Mouse (Mus musculus) left cerebral cortex, adult 9 months (tissue): ENCODE results near the gene Tspear.
"Not testable (repeated sequence)": the region's sequence is repeated elsewhere in the genome, so short reads cannot be mapped to it uniquely, and the experiment has no call there.

Experiments
- DNase-seq, 2 experiments: peaks; one replicate each; pipeline ENCODE4 v3.0.0; 2022; ENCODE audit warnings: low spot score in 2 of 2

Tspear gene

GRCm38 (mm10) chr10:77788621-77789020 lies 102.3 kb downstream of the Tspear start:
- DNase-seq, result no peak

- no peak for DNase-seq
These were observed 108.6 kb downstream of the Tspear start, which contains the start of gene Gm9639 for GRCm38 (mm10) chr10:77794976-77795375. Gm9639 (minus strand) TSS chr10:77795076.

GRCm38 (mm10) chr10:77797677-77798076 lies 111.3 kb downstream of the Tspear start:
- no peak for DNase-seq

- not testable (repeated sequence) for DNase-seq
These were observed 112.0 kb downstream of the Tspear start for GRCm38 (mm10) chr10:77798164-77798920.

- no peak for DNase-seq
These were observed 112.6 kb downstream of the Tspear start, which contains the start of gene Gm19668 for GRCm38 (mm10) chr10:77798921-77799508. Gm19668 (minus strand) TSS chr10:77799133.

- no peak for DNase-seq
These were observed 117.7 kb downstream of the Tspear start for GRCm38 (mm10) chr10:77804095-77804494.

GRCm38 (mm10) chr10:77811743-77812142 lies 125.4 kb downstream of the Tspear start, which contains the start of gene Gm9507:
Gm9507 (minus strand) TSS chr10:77811843.
- no peak for DNase-seq

GRCm38 (mm10) chr10:77814382-77814781 lies 128.0 kb downstream of the Tspear start, which contains the start of gene Gm2696:
Gm2696 (plus strand) TSS chr10:77814682.
- DNase-seq, result no peak

GRCm38 (mm10) chr10:77815514-77815913 lies 129.1 kb downstream of the Tspear start:
- no peak for DNase-seq

- no peak for DNase-seq
These were observed 132.2 kb downstream of the Tspear start for GRCm38 (mm10) chr10:77818523-77818922.

- DNase-seq, result no peak
These were observed 132.8 kb downstream of the Tspear start for GRCm38 (mm10) chr10:77819203-77819602.

GRCm38 (mm10) chr10:77826951-77827350 lies 140.6 kb downstream of the Tspear start, which contains the start of gene Krtap10-4:
Krtap10-4 (minus strand) TSS chr10:77827095.
- no peak for DNase-seq

GRCm38 (mm10) chr10:77835647-77836046 lies 149.3 kb downstream of the Tspear start, which contains the start of gene Krtap10-10:
Krtap10-10 (plus strand) TSS chr10:77835947.
- peak in 1 of 2 experiments; percentile 39 for DNase-seq

GRCm38 (mm10) chr10:77839006-77839405 lies 152.6 kb downstream of the Tspear start:
- DNase-seq, result no peak

- DNase-seq, result no peak
These were observed 160.1 kb downstream of the Tspear start, which contains the start of gene Gm36176 for GRCm38 (mm10) chr10:77846503-77846902. Gm36176 (plus strand) TSS chr10:77846803.

GRCm38 (mm10) chr10:77846961-77847360 lies 160.6 kb downstream of the Tspear start:
- DNase-seq, result no peak

- no peak for DNase-seq
These were observed 161.2 kb downstream of the Tspear start for GRCm38 (mm10) chr10:77847538-77847937.

- DNase-seq, result no peak
These were observed 166.2 kb downstream of the Tspear start, which contains the start of gene Gm10318 for GRCm38 (mm10) chr10:77852559-77852958. Gm10318 (plus strand) TSS chr10:77852859.

- DNase-seq, result no peak
These were observed 175.3 kb downstream of the Tspear start, which contains the start of gene Gm3285 for GRCm38 (mm10) chr10:77861675-77862074. Gm3285 (plus strand) TSS chr10:77861975.

GRCm38 (mm10) chr10:77864067-77864761 lies 177.8 kb downstream of the Tspear start:
- no peak for DNase-seq

GRCm38 (mm10) chr10:77864762-77865143 lies 178.4 kb downstream of the Tspear start:
- DNase-seq, result no peak

- DNase-seq, result no peak
These were observed 181.2 kb downstream of the Tspear start for GRCm38 (mm10) chr10:77867546-77867945.
